ENCODE assay signal across 21 mouse cellular contexts in the genomic region with DNA sequence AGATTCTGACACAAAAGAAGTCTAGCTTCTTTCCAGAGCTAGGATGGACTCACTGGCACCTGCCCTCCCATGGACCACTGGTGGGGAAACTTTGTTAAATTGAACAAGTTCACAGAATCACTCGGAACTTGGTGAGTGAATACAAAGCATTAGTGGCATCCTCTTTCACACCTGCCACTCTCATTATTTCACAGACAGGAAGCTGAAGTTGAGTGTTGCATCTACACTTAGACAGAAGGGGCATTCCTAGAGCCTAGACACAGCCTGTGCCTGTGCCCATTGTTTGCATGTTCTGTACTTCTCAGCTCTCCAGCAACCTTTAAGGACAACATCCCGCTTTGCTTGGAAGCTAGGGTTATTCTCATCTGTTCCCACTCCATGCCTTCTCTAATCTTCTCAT.
DNase-seq lines count a peak whose midpoint lies in the region; ATAC-seq and TF ChIP-seq lines count a peak whose summit lies in the region.
"Had no signal": no experiment of that assay in that cellular context is flagged by ENCODE, and none has a peak within 500 bp of the region (broad histone marks: within the 10 kb centered on the region; RNA-seq: fewer than 3 reads in every experiment).

No protein-coding gene starts in this region.

- H3K4me3 ChIP-seq in intestine, embryonic 14.5 days (ENCODE audit: low read depth, low read length) = no peak overlapping the region
- H3K4me3 ChIP-seq in intestine, postnatal 0 days (ENCODE audit: low read depth, low read length) = no peak overlapping the region
- H3K4me3 ChIP-seq in stomach, embryonic 16.5 days (replicated peaks; ENCODE audit: low read length) = no peak overlapping the region
- H3K4me3 ChIP-seq in stomach, postnatal 0 days (ENCODE audit: low read depth, low read length) = no peak overlapping the region
- H3K4me3 ChIP-seq: embryonic facial prominence, embryonic 10.5 days; embryonic facial prominence, embryonic 12.5 days; forebrain, embryonic 13.5 days; forebrain, embryonic 15.5 days had no signal

- H3K9ac ChIP-seq in intestine, embryonic 14.5 days (ENCODE audit: low read length) = no peak overlapping the region
- H3K9ac ChIP-seq in intestine, postnatal 0 days (ENCODE audit: low read depth, low read length) = no peak overlapping the region
- H3K9ac ChIP-seq in stomach, embryonic 16.5 days (ENCODE audit: low read length) = no peak overlapping the region
- H3K9ac ChIP-seq in stomach, postnatal 0 days (ENCODE audit: low read length) = no peak overlapping the region
- H3K9ac ChIP-seq: embryonic facial prominence, embryonic 12.5 days; forebrain, embryonic 13.5 days; forebrain, embryonic 15.5 days; forebrain, postnatal 0 days had no signal

- H3K4me1 ChIP-seq in intestine, embryonic 14.5 days (replicated peaks; ENCODE audit: control insufficient read depth, insufficient read depth, low read length) = no peaks in the 10 kb centered on the region
- H3K4me1 ChIP-seq in intestine, postnatal 0 days (replicated peaks; ENCODE audit: control insufficient read depth, insufficient read depth, low read length) = 0 out of 2 replicates have a peak, but pooled peaks cover 3% of the 10 kb centered on the region
- no peaks in the 10 kb centered on the region for H3K4me1 ChIP-seq in stomach, embryonic 16.5 days (ENCODE audit: control insufficient read depth, insufficient read depth, low read length)
- no peaks in the 10 kb centered on the region for H3K4me1 ChIP-seq in stomach, postnatal 0 days (replicated peaks; ENCODE audit: control insufficient read depth, insufficient read depth)
- H3K4me1 ChIP-seq: embryonic facial prominence, embryonic 10.5 days; embryonic facial prominence, embryonic 12.5 days; forebrain, embryonic 13.5 days; forebrain, embryonic 15.5 days had no signal

- no peak for DNase-seq in intestine, embryonic 14.5 days (ENCODE audit: low spot score)
- no peak for DNase-seq in stomach, postnatal 0 days (ENCODE audit: low spot score)
- DNase-seq in gastrocnemius, postnatal 25 days = no peak
- DNase-seq: adrenal gland, adult 8-10 months; adrenal gland, postnatal 14 days; adrenal gland, postnatal 36 days; cerebellum, adult 11-12 months; cerebellum, adult 2 months; cerebellum, adult 9-10 months; cerebellum, postnatal 10 days; cerebellum, postnatal 25 days; forebrain, postnatal 0 days had no signal

- H3K27me3 ChIP-seq in intestine, embryonic 14.5 days (replicated peaks; ENCODE audit: control insufficient read depth, insufficient read depth, low read length) = no peaks in the 10 kb centered on the region
- H3K27me3 ChIP-seq in intestine, postnatal 0 days (replicated peaks; ENCODE audit: control insufficient read depth, insufficient read depth, low read length) = no peaks in the 10 kb centered on the region
- H3K27me3 ChIP-seq in stomach, embryonic 16.5 days (ENCODE audit: control insufficient read depth, insufficient read depth, low read length) = no peaks in the 10 kb centered on the region
- no peaks in the 10 kb centered on the region for H3K27me3 ChIP-seq in stomach, postnatal 0 days (ENCODE audit: control insufficient read depth, insufficient read depth, low read length)
- H3K27me3 ChIP-seq: embryonic facial prominence, embryonic 12.5 days; forebrain, embryonic 13.5 days; forebrain, embryonic 15.5 days; Patski had no signal

- no peak for TF ChIP-seq EP300 in stomach, postnatal 0 days (optimal IDR thresholded peaks at IDR 0.05)

- no peak for TF ChIP-seq CTCF in intestine, postnatal 0 days (IDR thresholded peaks at IDR 0.05; ENCODE audit: low read depth)
- no peak for TF ChIP-seq CTCF in stomach, postnatal 0 days (IDR thresholded peaks at IDR 0.05; ENCODE audit: low read depth)

- no peaks in the 10 kb centered on the region for H3K36me3 ChIP-seq in intestine, embryonic 14.5 days (ENCODE audit: control insufficient read depth, insufficient read depth, low read length)
- H3K36me3 ChIP-seq in intestine, postnatal 0 days (ENCODE audit: control insufficient read depth, insufficient read depth) = no peaks in the 10 kb centered on the region
- H3K36me3 ChIP-seq in stomach, embryonic 16.5 days (ENCODE audit: control insufficient read depth, insufficient read depth, low read length) = no peaks in the 10 kb centered on the region
- no peaks in the 10 kb centered on the region for H3K36me3 ChIP-seq in stomach, postnatal 0 days (ENCODE audit: control insufficient read depth, insufficient read depth, low read length)
- H3K36me3 ChIP-seq: embryonic facial prominence, embryonic 10.5 days; embryonic facial prominence, embryonic 12.5 days; forebrain, embryonic 15.5 days; G1E had no signal

- 72% methylated on average over 2 of the region's 2 CpGs for WGBS in intestine, embryonic 14.5 days
- WGBS in intestine, postnatal 0 days = 87% methylated on average over 2 of the region's 2 CpGs
- WGBS in stomach, embryonic 16.5 days = 73% methylated on average over 2 of the region's 2 CpGs
- 70% methylated on average over 2 of the region's 2 CpGs for WGBS in stomach, postnatal 0 days

- no peaks in the 10 kb centered on the region for H3K9me3 ChIP-seq in intestine, embryonic 14.5 days (ENCODE audit: control insufficient read depth, low read length)
- no peaks in the 10 kb centered on the region for H3K9me3 ChIP-seq in intestine, postnatal 0 days (ENCODE audit: control insufficient read depth)
- H3K9me3 ChIP-seq in stomach, embryonic 16.5 days (replicated peaks; ENCODE audit: control insufficient read depth, low read length) = no peaks in the 10 kb centered on the region
- H3K9me3 ChIP-seq in stomach, postnatal 0 days (ENCODE audit: control insufficient read depth, low read length) = no peaks in the 10 kb centered on the region
- H3K9me3 ChIP-seq: embryonic facial prominence, embryonic 10.5 days; embryonic facial prominence, embryonic 12.5 days; forebrain, embryonic 13.5 days; forebrain, embryonic 15.5 days had no signal

- no peak overlapping the region for H3K4me2 ChIP-seq in intestine, embryonic 14.5 days (ENCODE audit: low read length)
- H3K4me2 ChIP-seq in intestine, postnatal 0 days (replicated peaks; ENCODE audit: low read depth) = no peak overlapping the region
- no peak overlapping the region for H3K4me2 ChIP-seq in stomach, embryonic 16.5 days (ENCODE audit: low read depth, low read length)
- no peak overlapping the region for H3K4me2 ChIP-seq in stomach, postnatal 0 days (replicated peaks; ENCODE audit: low read depth)
- H3K4me2 ChIP-seq: embryonic facial prominence, embryonic 12.5 days; forebrain, embryonic 13.5 days; forebrain, embryonic 15.5 days had no signal

- H3K27ac ChIP-seq in intestine, embryonic 14.5 days (ENCODE audit: low read depth) = peak overlapping the region; percentile 45; the same call in 1 of the 2 replicates
- H3K27ac ChIP-seq in intestine, postnatal 0 days (ENCODE audit: low read depth, low read length) = no peak overlapping the region
- H3K27ac ChIP-seq in stomach, embryonic 16.5 days (ENCODE audit: low read length) = peak overlapping the region; percentile 30; the same call in 1 of the 2 replicates
- H3K27ac ChIP-seq in stomach, postnatal 0 days (replicated peaks) = no peak overlapping the region
- H3K27ac ChIP-seq: embryonic facial prominence, embryonic 10.5 days; embryonic facial prominence, embryonic 12.5 days; forebrain, embryonic 13.5 days; forebrain, embryonic 15.5 days had no signal

- no peak for ATAC-seq in intestine, embryonic 14.5 days (replicated peaks; ENCODE audit: low FRiP score, low TSS enrichment, low read depth)
- no peak for ATAC-seq in intestine, postnatal 0 days
- ATAC-seq in stomach, embryonic 16.5 days (ENCODE audit: insufficient read depth, low FRiP score) = no peak
- ATAC-seq in stomach, postnatal 0 days (ENCODE audit: low FRiP score, low TSS enrichment) = no peak
- ATAC-seq: activated CD4-positive, CD25-positive, alpha-beta regulatory T cell, adult 4 months; forebrain, embryonic 13.5 days; forebrain, embryonic 15.5 days; forebrain, postnatal 0 days; Patski had no signal

Comparison
In these comparisons a context has a peak if more than half of its experiments do, and no peak if none do; other contexts are left out.
1. H3K27ac ChIP-seq: peak in intestine, embryonic 14.5 days (single experiment) and stomach, embryonic 16.5 days (single experiment); none in intestine, postnatal 0 days (single experiment) and stomach, postnatal 0 days (single experiment).